Mouse (Mus musculus): ENCODE data around the gene Cox6b1. TPM values are rescaled to one million over a fixed set of nuclear protein-coding genes. Genes with fewer than 3 reads are reported as not detected.

The Cox6b1 gene
- total and polyA plus RNA-seq, 3 experiments: 1,860 to 4,696 (median 4,061) TPM

GRCm38 (mm10) chr7:30592772-30593423 lies 33.1 kb downstream of the Cox6b1 start:
- H3K27ac ChIP-seq: no peak overlapping the region
- intact Hi-C loops (cut with DNase I): loop anchor here (5.0 to 10.0 kb wide), 2 partner anchors 269 to 362 kb away; partner anchors contain the start of genes Ffar1 and Usf2
- no peak for DNase-seq
- H3K79me2 ChIP-seq (replicated peaks; ENCODE audit: control insufficient read depth, insufficient read depth, low read length): no peaks in the 10 kb centered on the region
- no peak for TF ChIP-seq POLR2A (IDR thresholded peaks at IDR 0.05; ENCODE audit: insufficient read depth, low read depth, low read length)
- no peak for TF ChIP-seq CTCF (IDR thresholded peaks at IDR 0.05)
- TF ChIP-seq EP300 (IDR thresholded peaks at IDR 0.05; ENCODE audit: insufficient read depth, low read depth, low read length): no peak
- 52% methylated on average over 5 of the region's 5 CpGs for WGBS
- H3K27me3 ChIP-seq (ENCODE audit: control insufficient read depth, insufficient read depth, low read length): no peaks in the 10 kb centered on the region
- no peak overlapping the region for H3K9ac ChIP-seq (ENCODE audit: low read depth, low read length)
- H3K4me3 ChIP-seq: no peak overlapping the region
- H3K36me3 ChIP-seq (ENCODE audit: control insufficient read depth, insufficient read depth, low read length): no peaks in the 10 kb centered on the region
- H3K4me1 ChIP-seq (ENCODE audit: control insufficient read depth, insufficient read depth, low read length): no peaks in the 10 kb centered on the region

GRCm38 (mm10) chr7:30591605-30591951 lies 34.4 kb downstream of the Cox6b1 start:
- Histone ChIP-seq H3K9ac (ENCODE audit: low read depth, low read length) (no peak overlapping the region), H3K79me2 (replicated peaks; ENCODE audit: control insufficient read depth, insufficient read depth, low read length) (peaks cover 1% of the 10 kb centered on the region), H3K27me3 (ENCODE audit: control insufficient read depth, insufficient read depth, low read length) (no peaks in the 10 kb centered on the region), H3K4me1 (ENCODE audit: control insufficient read depth, insufficient read depth, low read length) (no peaks in the 10 kb centered on the region), H3K36me3 (ENCODE audit: control insufficient read depth, insufficient read depth, low read length) (no peaks in the 10 kb centered on the region), H3K4me3 (no peak overlapping the region), H3K27ac (no peak overlapping the region)
- DNase-seq: no peak
- no peak for TF ChIP-seq POLR2A (IDR thresholded peaks at IDR 0.05; ENCODE audit: insufficient read depth, low read depth, low read length)
- no peak for TF ChIP-seq EP300 (IDR thresholded peaks at IDR 0.05; ENCODE audit: insufficient read depth, low read depth, low read length)
- TF ChIP-seq CTCF (IDR thresholded peaks at IDR 0.05): no peak
- intact Hi-C loops (cut with DNase I): loop anchor here (5.0 to 10.0 kb wide), 2 partner anchors 271 to 363 kb away; partner anchors contain the start of genes Ffar1 and Usf2
- WGBS: 74% methylated on average over 4 of the region's 4 CpGs

- peaks cover 1% of the 10 kb centered on the region for H3K79me2 ChIP-seq (replicated peaks; ENCODE audit: control insufficient read depth, insufficient read depth, low read length)
- 80% methylated on average over 9 of the region's 9 CpGs for WGBS
- H3K4me3 ChIP-seq: no peak overlapping the region
- no peaks in the 10 kb centered on the region for H3K4me1 ChIP-seq (ENCODE audit: control insufficient read depth, insufficient read depth, low read length)
- intact Hi-C loops (cut with DNase I): loop anchor here (5.0 to 10.0 kb wide), 2 partner anchors 271 to 364 kb away; partner anchors contain the start of genes Ffar1 and Usf2
- H3K36me3 ChIP-seq (ENCODE audit: control insufficient read depth, insufficient read depth, low read length): no peaks in the 10 kb centered on the region
- no peak overlapping the region for H3K9ac ChIP-seq (ENCODE audit: low read depth, low read length)
- H3K27ac ChIP-seq: no peak overlapping the region
- no peak for DNase-seq
- TF ChIP-seq EP300 (IDR thresholded peaks at IDR 0.05; ENCODE audit: insufficient read depth, low read depth, low read length): no peak
- no peak for TF ChIP-seq CTCF (IDR thresholded peaks at IDR 0.05)
- TF ChIP-seq POLR2A (IDR thresholded peaks at IDR 0.05; ENCODE audit: insufficient read depth, low read depth, low read length): no peak
- no peaks in the 10 kb centered on the region for H3K27me3 ChIP-seq (ENCODE audit: control insufficient read depth, insufficient read depth, low read length)
Measured at GRCm38 (mm10) chr7:30590927-30591604, 34.9 kb downstream of the Cox6b1 start.

GRCm38 (mm10) chr7:30589435-30590301 lies 36.3 kb downstream of the Cox6b1 start:
- H3K4me3 ChIP-seq: peak overlapping the region; percentile 83
- H3K27me3 ChIP-seq (ENCODE audit: control insufficient read depth, insufficient read depth, low read length): no peaks in the 10 kb centered on the region
- H3K9ac ChIP-seq (ENCODE audit: low read depth, low read length): peak overlapping the region; percentile 76
- H3K79me2 ChIP-seq (replicated peaks; ENCODE audit: control insufficient read depth, insufficient read depth, low read length): peaks cover 1% of the 10 kb centered on the region
- no peaks in the 10 kb centered on the region for H3K36me3 ChIP-seq (ENCODE audit: control insufficient read depth, insufficient read depth, low read length)
- TF ChIP-seq POLR2A (IDR thresholded peaks at IDR 0.05; ENCODE audit: insufficient read depth, low read depth, low read length) (no peak), EP300 (IDR thresholded peaks at IDR 0.05; ENCODE audit: insufficient read depth, low read depth, low read length) (0 out of 2 replicates have a peak, but pooled peaks have one; percentile 45), CTCF (IDR thresholded peaks at IDR 0.05) (peak; percentile 97)
- WGBS: 24% methylated on average over 40 of the region's 40 CpGs
- no peaks in the 10 kb centered on the region for H3K4me1 ChIP-seq (ENCODE audit: control insufficient read depth, insufficient read depth, low read length)
- H3K27ac ChIP-seq: peak overlapping the region; percentile 87
- DNase-seq: peak; percentile 86 to 90
- intact Hi-C loops (cut with DNase I): loop anchor here (1.0 to 10.0 kb wide), 5 partner anchors 24 to 365 kb away; partner anchors contain the start of genes Ffar1, Rbm42 and Usf2

GRCm38 (mm10) chr7:30588676-30589434 lies 37.1 kb downstream of the Cox6b1 start, which contains the start of gene Kmt2b:
Gene Kmt2b, minus strand, starts transcription at chr7:30588726.
- peak; percentile 68 for TF ChIP-seq EP300 (IDR thresholded peaks at IDR 0.05; ENCODE audit: insufficient read depth, low read depth, low read length)
- TF ChIP-seq POLR2A (IDR thresholded peaks at IDR 0.05; ENCODE audit: insufficient read depth, low read depth, low read length): peak; percentile 87
- no peak for TF ChIP-seq CTCF (IDR thresholded peaks at IDR 0.05)
- H3K79me2 ChIP-seq (replicated peaks; ENCODE audit: control insufficient read depth, insufficient read depth, low read length): peaks cover 1% of the 10 kb centered on the region
- peak within 1 kb of the TSS; percentile 83 for H3K4me3 ChIP-seq
- peak; percentile 95 to 99 for DNase-seq
- no peaks in the 10 kb centered on the region for H3K4me1 ChIP-seq (ENCODE audit: control insufficient read depth, insufficient read depth, low read length)
- H3K27ac ChIP-seq: peak within 1 kb of the TSS; percentile 87
- intact Hi-C loops (cut with DNase I): loop anchor here (1.0 to 2.0 kb wide), 4 partner anchors 24 to 62 kb away; partner anchors contain the start of genes Gm49396, Psenen, Rbm42 and U2af1l4
- WGBS: under 1% methylated on average over 53 of the region's 68 CpGs
- H3K36me3 ChIP-seq (ENCODE audit: control insufficient read depth, insufficient read depth, low read length): no peaks in the 10 kb centered on the region
- no peaks in the 10 kb centered on the region for H3K27me3 ChIP-seq (ENCODE audit: control insufficient read depth, insufficient read depth, low read length)
- peak within 1 kb of the TSS; percentile 90 for H3K9ac ChIP-seq (ENCODE audit: low read depth, low read length)
